Mouse (Mus musculus) forebrain, embryonic 15.5 days (tissue): ENCODE results near the gene Usp34. TPM values are rescaled to one million over a fixed set of nuclear protein-coding genes. Genes with fewer than 3 reads are reported as not detected.
"Not testable (repeated sequence)": the region's sequence is repeated elsewhere in the genome, so short reads cannot be mapped to it uniquely, and the experiment has no call there.

Experiments
- ATAC-seq: fragments of 200-750 bp; cut with Nextera tagmentation; replicated peaks from 2 replicates; pipeline ENCODE4 v1.8.0; 2017; ENCODE audit warnings: mild to moderate bottlenecking, moderate TSS enrichment, moderate library complexity
- H3K27ac ChIP-seq: fragments of 300-500 bp; sonication (generic); replicated peaks from 2 replicates; pipeline ENCODE4 v1.5.1; 2015; ENCODE audit warnings: mild to moderate bottlenecking, inconsistent platforms
- H3K27me3 ChIP-seq: fragments of 300-500 bp; sonication (generic); 2 replicates; pipeline ENCODE4 v1.6.1; 2015; ENCODE audit warnings: inconsistent platforms
- H3K36me3 ChIP-seq: fragments of 300-500 bp; sonication (generic); 2 replicates; pipeline ENCODE4 v1.6.1; 2015; ENCODE audit warnings: mild to moderate bottlenecking, inconsistent platforms
- H3K4me1 ChIP-seq: fragments of 300-500 bp; sonication (generic); 2 replicates; pipeline ENCODE4 v1.6.1; 2015; ENCODE audit warnings: inconsistent platforms
- H3K4me2 ChIP-seq: fragments of 300-500 bp; sonication (generic); replicated peaks from 2 replicates; pipeline ENCODE4 v1.6.1; 2015; ENCODE audit warnings: mild to moderate bottlenecking, inconsistent platforms
- H3K4me3 ChIP-seq: fragments of 300-500 bp; sonication (generic); 2 replicates; pipeline ENCODE4 v1.5.1; 2015; ENCODE audit warnings: mild to moderate bottlenecking, inconsistent platforms
- H3K9ac ChIP-seq: fragments of 300-500 bp; sonication (generic); replicated peaks from 2 replicates; pipeline ENCODE4 v1.6.1; 2015; ENCODE audit warnings: mild to moderate bottlenecking, inconsistent platforms
- H3K9me3 ChIP-seq: fragments of 300-500 bp; sonication (generic); 2 replicates; pipeline ENCODE4 v1.6.1; 2016; ENCODE audit warnings: inconsistent platforms
- WGBS: fragments of 180-500 bp; shearing (Covaris S2); methylation state at CpG from one replicate; pipeline ENCODE4 v1.1.7; 2015; ENCODE audit warnings: mixed read lengths; 5-methylcytosine and 5-hydroxymethylcytosine counted together
- polyA plus RNA-seq: library from polyadenylated mRNA; unstranded; fragments of >200 nt; fragmentation: Nextera tagmentation; extraction: Ambion mirVana; gene quantifications from 2 replicates; pipeline ENCODE4 v1.2.1, GENCODE M21; 2015

Usp34 gene
- polyA plus RNA-seq, 1 experiment from 2014 or later: 32.6 TPM

DNA sequence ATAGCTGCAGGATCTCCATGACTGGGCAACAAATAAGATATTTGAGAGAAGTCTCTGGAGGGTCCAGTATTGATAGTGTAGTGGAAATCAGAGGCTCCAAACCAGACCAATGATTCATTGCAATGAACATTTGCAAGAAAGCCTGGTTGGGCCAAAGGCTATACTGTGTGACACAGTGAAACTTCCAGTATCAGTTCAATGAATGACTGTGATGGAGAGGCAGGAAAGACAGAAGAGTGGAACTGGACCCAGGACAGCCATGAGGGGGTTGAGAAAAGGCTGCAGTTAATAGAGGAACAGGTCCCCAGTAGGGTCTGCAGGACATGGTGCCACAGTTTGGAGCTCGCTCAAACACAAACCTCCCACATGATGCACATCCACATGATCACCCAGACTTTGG is 6.8 kb upstream of the Usp34 start:
- WGBS: 88% methylated on average over 1 of the region's 1 CpGs
- H3K9ac ChIP-seq: no peak overlapping the region

DNA sequence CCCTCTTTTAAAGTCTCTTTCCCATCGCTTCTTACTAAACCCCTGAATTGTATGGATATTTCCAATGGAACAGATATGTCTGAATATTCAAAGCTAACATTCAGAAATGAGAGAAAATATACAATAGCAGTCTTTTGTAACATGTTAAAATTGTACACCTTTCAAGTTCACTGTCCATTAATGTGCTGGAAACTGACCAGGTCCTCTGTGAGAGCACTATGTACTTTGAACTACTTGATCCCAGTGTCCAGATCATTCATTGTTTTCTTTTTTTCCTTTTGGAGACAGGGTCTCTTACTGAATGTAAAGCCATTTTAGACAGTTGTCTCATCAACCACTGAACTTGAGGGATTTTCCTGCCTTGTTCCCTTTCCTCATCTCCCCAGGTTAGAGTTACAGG is 3.6 kb upstream of the Usp34 start:
- Histone ChIP-seq H3K27me3 (no peaks in the 10 kb centered on the region), H3K9ac (no peak overlapping the region), H3K36me3 (peaks cover 5% of the 10 kb centered on the region; the same call in 1 of the 2 replicates), H3K9me3 (no peaks in the 10 kb centered on the region), H3K4me2 (no peak overlapping the region), H3K4me1 (peaks cover 7% of the 10 kb centered on the region), H3K27ac (no peak overlapping the region), H3K4me3 (no peak overlapping the region)
- ATAC-seq: no peak
- 81% methylated on average over 1 of the region's 1 CpGs for WGBS

More for the DNA sequence above, 6.8 kb upstream of the Usp34 start:
- H3K4me2 ChIP-seq: no peak overlapping the region
- no peaks in the 10 kb centered on the region for H3K9me3 ChIP-seq
- no peak overlapping the region for H3K27ac ChIP-seq
- peak; percentile 21; the same call in 1 of the 2 replicates for ATAC-seq
- H3K4me3 ChIP-seq: no peak overlapping the region
- no peaks in the 10 kb centered on the region for H3K27me3 ChIP-seq
- peaks cover 34% of the 10 kb centered on the region for H3K36me3 ChIP-seq
- H3K4me1 ChIP-seq: no peaks in the 10 kb centered on the region

DNA sequence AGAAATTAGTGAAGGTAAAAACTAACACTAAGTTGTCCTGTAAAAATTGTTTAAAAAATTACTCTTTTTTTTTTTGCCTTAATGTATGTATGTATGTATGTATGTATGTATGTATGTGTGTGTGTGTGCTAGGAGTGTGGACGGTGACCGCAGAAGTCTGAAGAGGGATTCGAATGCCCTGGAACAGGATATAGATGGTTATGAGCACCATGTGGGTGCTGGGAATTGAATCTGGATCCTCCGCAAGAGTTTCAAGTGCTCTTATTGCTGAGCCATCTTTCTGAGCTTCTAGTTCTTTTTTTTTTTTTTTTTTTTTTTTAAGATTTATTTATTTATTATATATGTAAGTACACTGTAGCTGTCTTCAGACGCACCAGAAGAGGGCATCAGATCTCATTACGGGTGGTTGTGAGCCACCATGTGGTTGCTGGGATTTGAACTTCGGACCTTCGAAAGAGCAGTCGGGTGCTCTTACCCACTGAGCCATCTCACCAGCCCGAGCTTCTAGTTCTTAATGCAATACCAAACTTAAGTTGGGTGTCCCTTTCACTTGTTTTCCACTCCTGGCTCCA is 1.5 kb upstream of the Usp34 start:
- H3K9me3 ChIP-seq, H3K36me3 ChIP-seq, ATAC-seq, H3K27me3 ChIP-seq: not testable (repeated sequence)
- 33% methylated on average over 10 of the region's 10 CpGs for WGBS
- H3K27ac ChIP-seq: peak overlapping the region; percentile 99
- peaks cover 15% of the 10 kb centered on the region for H3K4me1 ChIP-seq
- H3K4me3 ChIP-seq: peak overlapping the region; percentile 98
- peak overlapping the region; percentile 93; the same call in 1 of the 2 replicates for H3K9ac ChIP-seq
- H3K4me2 ChIP-seq: peak overlapping the region; percentile 62

DNA sequence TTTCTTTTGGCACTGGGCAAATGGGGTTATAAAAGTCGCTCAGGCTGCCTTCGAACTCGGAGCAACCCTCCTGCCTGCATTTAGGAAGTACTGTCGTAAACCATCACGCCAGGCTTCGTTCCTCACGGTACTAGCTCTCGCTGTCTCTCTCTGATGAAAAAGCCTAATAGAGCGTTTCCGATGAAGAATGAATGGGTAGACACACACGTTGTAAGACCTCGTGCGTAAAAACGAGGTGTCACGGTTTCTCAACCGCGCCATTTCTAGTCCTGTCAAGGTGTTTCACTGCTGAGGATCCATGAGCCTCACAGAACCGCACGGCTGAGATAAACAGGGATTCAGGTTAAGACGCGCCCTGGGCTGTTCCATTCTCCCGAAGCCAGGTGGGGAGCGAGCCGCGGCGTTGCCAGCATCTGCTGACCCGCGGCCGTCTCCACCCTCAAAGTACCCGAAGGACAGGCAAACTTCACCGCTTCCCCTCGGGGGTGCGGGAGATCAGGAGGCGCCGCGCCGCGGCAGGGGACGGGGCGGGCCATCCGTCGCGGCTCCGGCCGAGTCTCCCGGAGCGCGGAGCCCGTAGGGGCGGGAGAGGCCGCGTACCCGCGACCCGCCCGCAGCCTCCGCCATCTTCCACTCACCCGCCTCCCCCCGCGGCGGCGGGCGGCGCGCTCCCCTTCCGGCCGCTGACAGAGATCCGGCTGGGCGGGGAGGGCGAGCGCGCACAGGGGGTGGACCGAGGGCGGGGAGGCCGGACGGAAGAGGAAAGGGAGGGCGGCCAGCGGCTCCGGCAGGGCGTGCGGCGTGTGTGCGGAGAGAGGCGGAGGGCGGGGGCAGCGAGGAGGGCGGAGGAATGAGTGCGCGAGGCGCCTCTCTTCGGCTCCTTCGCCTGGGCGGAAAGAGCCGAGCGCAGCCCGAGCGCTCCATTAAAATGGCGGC is 754 bp upstream of the Usp34 start:
- H3K4me3 ChIP-seq: peak overlapping the region; percentile 98
- H3K9ac ChIP-seq: peak overlapping the region; percentile 93
- peak overlapping the region; percentile 62 for H3K4me2 ChIP-seq
- H3K4me1 ChIP-seq: peaks cover 15% of the 10 kb centered on the region
- H3K36me3 ChIP-seq: no peaks in the 10 kb centered on the region
- under 1% methylated on average over 80 of the region's 98 CpGs for WGBS
- ATAC-seq: peak; percentile 95
- H3K27ac ChIP-seq: peak overlapping the region; percentile 99
- no peaks in the 10 kb centered on the region for H3K27me3 ChIP-seq
- H3K9me3 ChIP-seq: no peaks in the 10 kb centered on the region

DNA sequence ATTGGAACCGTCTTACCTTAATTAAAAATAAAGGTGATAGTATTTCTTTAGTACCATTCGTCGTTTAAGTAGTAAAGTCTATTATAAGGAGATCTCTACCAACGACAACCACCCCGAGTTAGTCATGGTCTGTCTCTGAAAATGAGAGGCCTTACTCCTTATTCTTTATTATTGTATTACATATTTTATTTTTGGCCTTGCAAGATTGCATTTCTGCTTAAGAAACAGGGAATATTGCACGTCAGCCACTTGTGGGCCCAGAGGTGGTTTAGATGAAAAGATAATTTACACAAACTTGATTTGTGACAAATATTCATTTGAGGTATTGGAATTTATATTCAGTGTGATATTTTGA is 848 bp downstream of the Usp34 start:
- peak overlapping the region; percentile 65 for H3K4me2 ChIP-seq
- H3K27me3 ChIP-seq: no peaks in the 10 kb centered on the region
- peak overlapping the region; percentile 99 for H3K27ac ChIP-seq
- H3K36me3 ChIP-seq: no peaks in the 10 kb centered on the region
- no peaks in the 10 kb centered on the region for H3K9me3 ChIP-seq
- peak overlapping the region; percentile 93 for H3K9ac ChIP-seq
- WGBS: 2% methylated on average over 6 of the region's 6 CpGs
- H3K4me1 ChIP-seq: peaks cover 17% of the 10 kb centered on the region
- no peak for ATAC-seq
- peak overlapping the region; percentile 98 for H3K4me3 ChIP-seq

DNA sequence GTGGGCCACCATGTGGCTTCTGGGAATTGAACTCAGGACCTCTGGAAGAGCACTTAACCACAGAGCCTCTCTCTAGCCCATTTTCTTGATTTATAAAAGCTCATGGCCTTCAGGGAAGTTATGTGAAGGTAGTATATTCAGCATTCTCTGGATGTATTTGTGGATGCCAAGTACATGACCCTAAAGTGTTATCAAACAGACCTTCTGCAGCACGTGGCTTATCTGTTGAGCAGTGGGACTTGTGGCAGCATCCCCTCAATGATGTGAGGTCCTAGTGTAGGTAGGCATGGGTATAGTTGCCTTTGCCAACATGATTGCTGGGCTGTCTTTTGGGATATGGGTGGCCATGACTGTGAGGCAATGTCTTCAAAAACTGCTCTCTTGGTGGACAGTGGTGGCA is 6.8 kb downstream of the Usp34 start:
- no peaks in the 10 kb centered on the region for H3K27me3 ChIP-seq
- no peaks in the 10 kb centered on the region for H3K36me3 ChIP-seq
- no peaks in the 10 kb centered on the region for H3K9me3 ChIP-seq
- H3K4me3 ChIP-seq: no peak overlapping the region
- H3K4me2 ChIP-seq: no peak overlapping the region
- WGBS: 100% methylated on average over 1 of the region's 1 CpGs
- no peak overlapping the region for H3K27ac ChIP-seq
- no peak overlapping the region for H3K9ac ChIP-seq
- peaks cover 7% of the 10 kb centered on the region for H3K4me1 ChIP-seq
- ATAC-seq: no peak

DNA sequence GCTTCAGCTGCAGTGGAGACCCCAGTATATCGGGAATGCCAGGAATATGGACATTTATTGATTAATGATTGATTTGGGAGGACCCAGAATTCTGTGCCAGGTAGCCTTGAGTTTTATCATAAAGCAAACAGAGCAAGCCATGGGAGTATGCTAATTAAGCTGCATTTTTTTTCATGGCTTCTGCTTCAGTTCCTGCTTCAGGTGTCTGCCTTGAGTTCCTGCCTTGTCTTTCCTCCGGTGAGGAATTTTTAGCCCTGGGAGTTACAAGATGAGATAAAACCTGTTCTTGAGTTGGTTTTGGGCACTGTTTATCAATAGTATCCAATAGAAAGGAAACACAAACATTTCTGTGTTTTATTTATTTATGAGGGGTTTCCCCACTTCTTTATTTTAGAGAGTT is 22.7 kb downstream of the Usp34 start:
- WGBS: 97% methylated on average over 2 of the region's 2 CpGs
- no peak overlapping the region for H3K4me2 ChIP-seq
- no peak overlapping the region for H3K9ac ChIP-seq
- H3K9me3 ChIP-seq: no peaks in the 10 kb centered on the region
- H3K4me1 ChIP-seq: no peaks in the 10 kb centered on the region
- no peak overlapping the region for H3K27ac ChIP-seq
- H3K4me3 ChIP-seq: no peak overlapping the region
- H3K36me3 ChIP-seq: no peaks in the 10 kb centered on the region
- H3K27me3 ChIP-seq: no peaks in the 10 kb centered on the region
- no peak for ATAC-seq

DNA sequence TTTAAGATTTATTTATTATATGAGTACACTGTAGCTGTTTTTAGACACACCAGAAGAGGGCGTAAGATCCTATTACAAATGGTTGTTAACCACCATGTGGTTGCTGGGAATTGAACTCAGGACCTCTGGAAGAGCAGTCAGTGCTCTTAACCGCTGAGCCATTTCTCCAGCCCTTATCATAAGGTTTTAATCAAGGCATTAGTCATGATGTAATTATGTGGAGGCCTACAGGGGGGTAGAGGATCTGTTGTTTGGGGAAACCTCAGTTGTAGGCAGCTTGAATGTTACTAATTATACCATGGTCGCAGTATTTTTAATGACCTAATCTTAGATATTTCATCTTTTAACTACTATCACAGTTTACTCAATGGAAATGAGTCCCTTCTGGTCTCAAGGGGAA is 25.4 kb downstream of the Usp34 start:
- no peak for ATAC-seq
- no peak overlapping the region for H3K27ac ChIP-seq
- H3K9me3 ChIP-seq: no peaks in the 10 kb centered on the region
- no peaks in the 10 kb centered on the region for H3K27me3 ChIP-seq
- H3K4me1 ChIP-seq: no peaks in the 10 kb centered on the region
- no peak overlapping the region for H3K9ac ChIP-seq
- no peak overlapping the region for H3K4me2 ChIP-seq
- H3K4me3 ChIP-seq: no peak overlapping the region
- WGBS: 74% methylated on average over 3 of the region's 3 CpGs
- no peaks in the 10 kb centered on the region for H3K36me3 ChIP-seq

DNA sequence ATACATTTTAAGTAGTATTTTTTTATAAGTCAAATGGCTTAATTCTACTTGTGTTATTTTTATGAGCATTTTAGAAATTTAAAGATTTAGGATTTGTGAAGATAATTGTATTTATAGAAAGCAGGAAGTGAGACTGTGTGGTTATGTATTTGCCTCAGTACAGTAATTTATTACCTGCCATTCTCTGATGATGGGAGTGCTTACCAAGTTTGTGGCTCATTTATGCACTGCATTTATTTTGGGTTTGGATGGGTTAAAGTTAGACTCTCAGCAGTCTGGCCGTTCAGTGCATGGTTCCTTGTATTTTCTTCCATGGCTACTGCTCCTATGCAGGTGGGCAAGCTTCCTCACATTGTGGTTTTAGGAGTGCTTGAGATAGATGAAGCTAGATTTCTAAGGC is 28.5 kb downstream of the Usp34 start:
- ATAC-seq: no peak
- Histone ChIP-seq H3K9me3 (no peaks in the 10 kb centered on the region), H3K9ac (no peak overlapping the region), H3K27me3 (no peaks in the 10 kb centered on the region), H3K4me3 (no peak overlapping the region), H3K4me2 (no peak overlapping the region), H3K36me3 (no peaks in the 10 kb centered on the region), H3K4me1 (no peaks in the 10 kb centered on the region), H3K27ac (no peak overlapping the region)
- 72% methylated on average over 1 of the region's 1 CpGs for WGBS

DNA sequence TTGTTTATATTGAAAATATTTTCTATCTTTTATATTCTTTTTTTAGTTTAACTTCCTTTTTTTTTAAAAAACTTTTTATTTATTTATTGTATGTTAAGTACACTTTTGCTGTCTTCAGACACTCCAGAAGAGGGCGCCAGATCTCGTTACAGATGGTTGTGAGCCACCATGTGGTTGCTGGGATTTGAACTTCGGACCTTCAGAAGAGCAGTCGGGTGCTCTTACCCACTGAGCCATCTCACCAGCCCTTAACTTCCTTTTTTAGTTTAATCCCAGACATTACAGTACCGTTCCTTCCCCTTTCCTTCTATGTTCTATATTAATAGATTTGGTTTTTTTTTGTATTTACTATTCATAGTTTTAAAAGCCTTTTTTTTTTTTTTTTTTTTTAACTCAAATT is 50.5 kb downstream of the Usp34 start:
- ATAC-seq, H3K27ac ChIP-seq, H3K27me3 ChIP-seq, H3K9me3 ChIP-seq, H3K9ac ChIP-seq, H3K4me3 ChIP-seq, H3K4me2 ChIP-seq, H3K4me1 ChIP-seq: not testable (repeated sequence)
- H3K36me3 ChIP-seq: peaks cover 24% of the 10 kb centered on the region
- 78% methylated on average over 5 of the region's 5 CpGs for WGBS

DNA sequence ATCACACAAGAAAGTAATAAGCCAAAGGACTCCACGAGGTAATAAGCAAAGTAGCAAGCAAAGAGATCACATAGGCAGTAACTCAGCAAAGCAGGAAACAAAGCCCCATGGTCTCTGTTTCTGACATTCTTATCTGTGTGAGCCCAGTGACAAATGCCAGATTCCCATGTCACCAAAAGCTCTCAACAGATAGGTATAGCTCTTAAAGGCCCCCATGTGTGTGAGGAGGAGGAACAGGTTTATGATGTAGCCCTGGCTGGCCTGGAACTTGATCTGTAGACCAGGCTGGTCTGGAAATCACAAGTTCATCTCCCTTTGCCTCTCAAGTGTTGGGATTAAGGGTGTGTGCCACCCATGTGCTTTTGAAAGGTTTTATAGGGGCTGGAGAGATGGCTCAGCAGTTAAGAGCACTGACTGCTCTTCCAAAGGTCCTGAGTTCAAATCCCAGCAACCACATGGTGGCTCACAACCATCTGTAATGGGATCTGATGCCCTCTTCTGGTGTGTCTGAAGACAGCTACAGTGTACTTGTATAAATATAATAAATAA is 53.1 kb downstream of the Usp34 start:
- WGBS: 84% methylated on average over 1 of the region's 1 CpGs
- not testable (repeated sequence) for H3K4me2 ChIP-seq, H3K9ac ChIP-seq, ATAC-seq, H3K4me3 ChIP-seq, H3K9me3 ChIP-seq, H3K27ac ChIP-seq, H3K4me1 ChIP-seq, H3K27me3 ChIP-seq
- peaks cover 39% of the 10 kb centered on the region for H3K36me3 ChIP-seq

DNA sequence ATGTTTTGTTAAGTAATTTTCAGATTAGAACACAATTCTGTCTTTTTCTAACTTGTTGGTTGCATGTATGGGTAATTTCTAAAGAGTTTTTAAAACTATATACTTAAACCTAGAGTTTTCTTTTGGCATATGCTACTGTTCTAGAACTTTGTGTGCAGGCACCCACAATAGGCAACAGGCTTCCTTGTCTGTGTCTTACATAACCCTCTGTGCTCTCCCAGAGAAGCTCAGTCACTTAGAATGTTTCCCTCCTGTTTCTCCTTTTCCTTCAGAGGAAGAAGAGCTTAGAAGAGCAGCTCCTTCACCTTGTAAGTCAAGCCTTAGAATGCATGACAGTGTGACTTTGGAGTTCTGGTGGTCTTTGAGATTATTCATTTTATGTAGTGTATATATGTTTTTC is 55.6 kb downstream of the Usp34 start:
- no peaks in the 10 kb centered on the region for H3K9me3 ChIP-seq
- H3K36me3 ChIP-seq: peaks cover 39% of the 10 kb centered on the region

More for the DNA sequence above, 55.6 kb downstream of the Usp34 start:
- H3K9ac ChIP-seq: no peak overlapping the region
- H3K27ac ChIP-seq: no peak overlapping the region
- H3K27me3 ChIP-seq: no peaks in the 10 kb centered on the region
- H3K4me3 ChIP-seq: no peak overlapping the region
- ATAC-seq: no peak
- no peak overlapping the region for H3K4me2 ChIP-seq
- H3K4me1 ChIP-seq: no peaks in the 10 kb centered on the region
